Mouse (Mus musculus): ENCODE measurements at regions not wholly inside any gene's neighbourhood (a gene's known extent, or its start where the extent isn't known, plus 50 kb on each side); places are given as distances from the start of the nearest gene placed in this dataset.

- Histone ChIP-seq H3K9me3 (no peaks in the 10 kb centered on the region), H3K27me3 (ENCODE audit: insufficient read depth, poor library complexity, severe bottlenecking) (no peaks in the 10 kb centered on the region), H3K4me1 (no peaks in the 10 kb centered on the region), H3K4me3 (no peak overlapping the region), H3K27ac (no peak overlapping the region), H3K36me3 (no peaks in the 10 kb centered on the region)
- DNase-seq (ENCODE audit: low spot score): no peak
- 67% methylated on average over 2 of the region's 2 CpGs for WGBS
These were observed 481.9 kb upstream of the Gm11114 start for GRCm38 (mm10) chr9:84830639-84831038.

GRCm38 (mm10) chr9:84837498-84837897 is 475.1 kb upstream of the Gm11114 start:
- H3K27me3 ChIP-seq (ENCODE audit: insufficient read depth, poor library complexity, severe bottlenecking): no peaks in the 10 kb centered on the region
- no peak for DNase-seq (ENCODE audit: low spot score)
- no peaks in the 10 kb centered on the region for H3K4me1 ChIP-seq
- H3K4me3 ChIP-seq: no peak overlapping the region
- H3K27ac ChIP-seq: no peak overlapping the region
- no peaks in the 10 kb centered on the region for H3K36me3 ChIP-seq
- H3K9me3 ChIP-seq: no peaks in the 10 kb centered on the region
- 87% methylated on average over 1 of the region's 1 CpGs for WGBS

- Histone ChIP-seq H3K27ac (no peak overlapping the region), H3K27me3 (ENCODE audit: insufficient read depth, poor library complexity, severe bottlenecking) (no peaks in the 10 kb centered on the region), H3K36me3 (no peaks in the 10 kb centered on the region), H3K4me3 (no peak overlapping the region), H3K9me3 (no peaks in the 10 kb centered on the region), H3K4me1 (no peaks in the 10 kb centered on the region)
- DNase-seq (ENCODE audit: low spot score): no peak
These were observed 468.6 kb upstream of the Gm11114 start for GRCm38 (mm10) chr9:84844021-84844420.

- Histone ChIP-seq H3K9me3 (no peaks in the 10 kb centered on the region), H3K36me3 (no peaks in the 10 kb centered on the region), H3K27me3 (ENCODE audit: insufficient read depth, poor library complexity, severe bottlenecking) (no peaks in the 10 kb centered on the region), H3K27ac (no peak overlapping the region), H3K4me1 (no peaks in the 10 kb centered on the region), H3K4me3 (no peak overlapping the region)
- DNase-seq (ENCODE audit: low spot score): no peak
- WGBS: 79% methylated on average over 6 of the region's 6 CpGs
These were observed 451.0 kb upstream of the Gm11114 start for GRCm38 (mm10) chr9:84861600-84861999.

GRCm38 (mm10) chr9:84863431-84863830 is 449.1 kb upstream of the Gm11114 start:
- H3K27ac ChIP-seq: no peak overlapping the region
- no peaks in the 10 kb centered on the region for H3K4me1 ChIP-seq
- H3K9me3 ChIP-seq: no peaks in the 10 kb centered on the region
- DNase-seq (ENCODE audit: low spot score): no peak
- H3K27me3 ChIP-seq (ENCODE audit: insufficient read depth, poor library complexity, severe bottlenecking): no peaks in the 10 kb centered on the region
- H3K36me3 ChIP-seq: no peaks in the 10 kb centered on the region
- 83% methylated on average over 5 of the region's 5 CpGs for WGBS
- H3K4me3 ChIP-seq: no peak overlapping the region

- WGBS: 76% methylated on average over 2 of the region's 2 CpGs
- no peaks in the 10 kb centered on the region for H3K4me1 ChIP-seq
- H3K36me3 ChIP-seq: no peaks in the 10 kb centered on the region
- no peaks in the 10 kb centered on the region for H3K9me3 ChIP-seq
- H3K27me3 ChIP-seq (ENCODE audit: insufficient read depth, poor library complexity, severe bottlenecking): no peaks in the 10 kb centered on the region
- H3K27ac ChIP-seq: no peak overlapping the region
- DNase-seq (ENCODE audit: low spot score): no peak
- H3K4me3 ChIP-seq: no peak overlapping the region
These were observed 418.4 kb upstream of the Gm11114 start for GRCm38 (mm10) chr9:84894148-84894547.

GRCm38 (mm10) chr9:84896073-84896472 is 416.5 kb upstream of the Gm11114 start:
- Histone ChIP-seq H3K36me3 (no peaks in the 10 kb centered on the region), H3K27ac (no peak overlapping the region), H3K27me3 (ENCODE audit: insufficient read depth, poor library complexity, severe bottlenecking) (no peaks in the 10 kb centered on the region), H3K9me3 (no peaks in the 10 kb centered on the region), H3K4me3 (no peak overlapping the region), H3K4me1 (no peaks in the 10 kb centered on the region)
- DNase-seq (ENCODE audit: low spot score): no peak
- 63% methylated on average over 2 of the region's 2 CpGs for WGBS

- Histone ChIP-seq H3K27ac (no peak overlapping the region), H3K27me3 (ENCODE audit: insufficient read depth, poor library complexity, severe bottlenecking) (no peaks in the 10 kb centered on the region), H3K9me3 (no peaks in the 10 kb centered on the region), H3K4me1 (no peaks in the 10 kb centered on the region), H3K4me3 (no peak overlapping the region), H3K36me3 (no peaks in the 10 kb centered on the region)
- DNase-seq (ENCODE audit: low spot score): no peak
- WGBS: 43% methylated on average over 2 of the region's 2 CpGs
These were observed 411.9 kb upstream of the Gm11114 start for GRCm38 (mm10) chr9:84900643-84901042.

GRCm38 (mm10) chr9:84906244-84906643 is 406.3 kb upstream of the Gm11114 start:
- no peak overlapping the region for H3K27ac ChIP-seq
- 62% methylated on average over 3 of the region's 3 CpGs for WGBS
- no peaks in the 10 kb centered on the region for H3K9me3 ChIP-seq
- no peak overlapping the region for H3K4me3 ChIP-seq
- H3K4me1 ChIP-seq: no peaks in the 10 kb centered on the region
- no peak for DNase-seq (ENCODE audit: low spot score)
- no peaks in the 10 kb centered on the region for H3K36me3 ChIP-seq
- H3K27me3 ChIP-seq (ENCODE audit: insufficient read depth, poor library complexity, severe bottlenecking): no peaks in the 10 kb centered on the region

GRCm38 (mm10) chr9:84913321-84913720 is 399.3 kb upstream of the Gm11114 start:
- Histone ChIP-seq H3K4me1 (no peaks in the 10 kb centered on the region), H3K4me3 (no peak overlapping the region), H3K27ac (no peak overlapping the region), H3K36me3 (no peaks in the 10 kb centered on the region), H3K27me3 (ENCODE audit: insufficient read depth, poor library complexity, severe bottlenecking) (no peaks in the 10 kb centered on the region), H3K9me3 (no peaks in the 10 kb centered on the region)
- DNase-seq (ENCODE audit: low spot score): no peak
- 95% methylated on average over 1 of the region's 1 CpGs for WGBS

- WGBS: 63% methylated on average over 4 of the region's 4 CpGs
These were observed 390.3 kb upstream of the Gm11114 start for GRCm38 (mm10) chr9:84922306-84922705.

GRCm38 (mm10) chr9:84923966-84924365 is 388.6 kb upstream of the Gm11114 start:
- 74% methylated on average over 8 of the region's 8 CpGs for WGBS
- H3K27me3 ChIP-seq (ENCODE audit: insufficient read depth, poor library complexity, severe bottlenecking): no peaks in the 10 kb centered on the region
- no peak for DNase-seq (ENCODE audit: low spot score)
- no peak overlapping the region for H3K27ac ChIP-seq
- H3K4me3 ChIP-seq: no peak overlapping the region
- no peaks in the 10 kb centered on the region for H3K4me1 ChIP-seq
- no peaks in the 10 kb centered on the region for H3K9me3 ChIP-seq
- no peaks in the 10 kb centered on the region for H3K36me3 ChIP-seq

More at GRCm38 (mm10) chr9:84922306-84922705, 390.3 kb upstream of the Gm11114 start:
- H3K9me3 ChIP-seq: no peaks in the 10 kb centered on the region
- no peak for DNase-seq (ENCODE audit: low spot score)
- H3K4me1 ChIP-seq: no peaks in the 10 kb centered on the region
- H3K27me3 ChIP-seq (ENCODE audit: insufficient read depth, poor library complexity, severe bottlenecking): no peaks in the 10 kb centered on the region
- no peaks in the 10 kb centered on the region for H3K36me3 ChIP-seq
- no peak overlapping the region for H3K27ac ChIP-seq
- no peak overlapping the region for H3K4me3 ChIP-seq

GRCm38 (mm10) chr9:84936291-84937055 is 376.1 kb upstream of the Gm11114 start:
- Histone ChIP-seq H3K4me1 (no peaks in the 10 kb centered on the region), H3K36me3 (no peaks in the 10 kb centered on the region), H3K27me3 (ENCODE audit: insufficient read depth, poor library complexity, severe bottlenecking) (no peaks in the 10 kb centered on the region), H3K4me3 (no peak overlapping the region), H3K27ac (no peak overlapping the region), H3K9me3 (no peaks in the 10 kb centered on the region)
- no peak for DNase-seq (ENCODE audit: low spot score)
- WGBS: 90% methylated on average over 2 of the region's 2 CpGs

Data from heart, embryonic 10.5 days (tissue).